Mouse (Mus musculus): ENCODE data around the gene Cyp4a29.
"Not testable (repeated sequence)": the region's sequence is repeated elsewhere in the genome, so short reads cannot be mapped to it uniquely, and the experiment has no call there.

Cyp4a29 gene

GRCm38 (mm10) chr4:115241784-115242183 lies at the start of gene Cyp4a29:
TSS of gene Cyp4a29 (plus strand) at chr4:115242084.
- no peak for DNase-seq (ENCODE audit: low spot score)

DNA sequence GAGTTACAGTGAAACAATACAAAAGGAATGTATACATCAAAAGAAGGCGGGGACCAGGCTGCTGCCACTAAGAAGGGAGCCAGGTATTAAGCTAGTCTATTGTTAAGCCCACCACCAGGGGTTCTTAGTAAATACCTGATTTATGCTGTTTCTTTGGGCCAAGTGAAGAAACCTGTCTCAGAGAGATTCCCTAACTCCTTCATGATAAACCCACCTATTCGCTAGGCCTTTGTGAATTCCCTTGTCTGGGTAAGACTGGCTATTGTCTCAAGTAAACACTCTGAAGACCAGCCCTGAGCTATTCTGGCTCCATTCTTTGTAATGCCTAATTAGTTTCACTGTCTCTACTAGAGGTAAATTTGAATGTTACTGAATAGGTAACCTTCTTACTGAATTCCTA lies 9.0 kb upstream of the Cyp4a29 start:
- not testable (repeated sequence) for DNase-seq (ENCODE audit: low spot score)

DNA sequence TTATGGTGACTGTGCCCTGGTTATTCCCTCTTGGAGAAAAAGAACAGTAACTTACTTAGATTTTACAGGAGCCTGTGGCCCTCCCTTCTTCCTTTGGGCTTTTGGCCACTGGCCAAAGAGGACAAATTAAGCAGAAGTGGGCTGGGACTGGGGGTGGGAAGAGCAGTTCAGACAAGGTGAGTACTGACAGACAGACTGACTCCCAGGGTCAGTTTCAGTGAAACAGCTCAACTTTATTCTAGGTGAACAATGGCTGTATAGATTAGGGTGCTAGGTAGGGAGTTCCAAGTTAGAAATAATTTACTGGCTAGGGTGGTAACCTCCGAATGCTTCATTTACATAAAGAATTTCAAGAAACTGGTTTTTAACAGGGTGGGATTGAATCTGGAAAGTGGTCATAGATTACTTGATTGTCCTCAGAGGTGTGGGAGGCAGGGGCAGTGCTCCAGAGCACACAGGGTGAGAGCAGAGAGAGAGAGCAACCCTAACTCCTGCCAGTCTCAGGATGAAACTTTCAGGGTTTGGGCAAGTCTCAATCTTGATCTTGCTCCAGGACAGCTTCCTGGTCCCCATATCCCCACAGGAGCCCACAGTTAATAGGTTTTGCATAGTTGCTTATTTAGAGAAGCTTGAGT lies 5.3 kb upstream of the Cyp4a29 start:
- DNase-seq (ENCODE audit: low spot score), result no peak

GRCm38 (mm10) chr4:115264687-115265569 lies 23.0 kb downstream of the Cyp4a29 start:
- not testable (repeated sequence) for DNase-seq (ENCODE audit: low spot score)

DNA sequence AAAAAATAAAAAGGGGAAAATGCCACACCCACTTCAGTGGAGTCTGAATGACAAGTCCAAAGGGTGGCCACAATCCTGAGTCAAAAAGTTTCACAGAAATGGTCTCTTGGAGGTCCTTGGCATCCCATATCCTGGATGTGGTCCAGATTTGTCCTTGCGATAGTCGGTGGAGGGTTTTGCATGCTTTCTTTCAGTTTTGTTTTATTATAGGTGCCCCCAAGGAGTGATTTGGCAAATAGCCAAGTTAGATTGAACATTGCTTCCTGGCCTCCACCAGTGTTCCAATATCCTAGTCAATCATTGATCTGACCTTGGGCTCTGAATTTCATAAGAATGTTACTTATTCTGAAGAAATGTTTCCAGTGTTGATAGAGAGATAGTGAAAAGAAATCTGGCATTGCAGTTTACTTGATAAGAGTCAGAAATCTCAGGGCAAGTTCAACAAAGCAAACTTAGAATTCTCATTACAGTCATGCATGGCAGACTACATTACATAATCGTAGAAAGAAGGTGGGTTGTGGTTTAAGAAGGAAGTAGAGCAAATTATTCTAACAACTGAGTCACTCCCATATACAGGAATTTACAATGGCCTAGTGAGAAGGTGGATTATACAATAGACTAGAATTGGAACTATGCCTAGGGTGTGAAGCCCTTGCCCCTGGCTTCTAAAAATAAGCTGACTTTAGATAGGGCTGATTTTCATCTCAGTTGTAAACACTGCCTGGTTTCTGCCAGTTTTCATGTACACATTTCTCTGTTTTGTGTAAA lies 36.5 kb downstream of the Cyp4a29 start:
- DNase-seq (ENCODE audit: low spot score), result not testable (repeated sequence)

GRCm38 (mm10) chr4:115280342-115280741 lies 38.5 kb downstream of the Cyp4a29 start:
- DNase-seq (ENCODE audit: low spot score), result no peak

- not testable (repeated sequence) for DNase-seq (ENCODE audit: low spot score)
Observed at GRCm38 (mm10) chr4:115280779-115281178, 38.9 kb downstream of the Cyp4a29 start.

GRCm38 (mm10) chr4:115281231-115281767 lies 39.4 kb downstream of the Cyp4a29 start:
- DNase-seq (ENCODE audit: low spot score), result not testable (repeated sequence)

- DNase-seq (ENCODE audit: low spot score), result not testable (repeated sequence)
Observed at GRCm38 (mm10) chr4:115298746-115299145, 56.9 kb downstream of the Cyp4a29 start, which contains the start of gene Cyp4a12a. TSS of gene Cyp4a12a (plus strand) at chr4:115299046.

Data from retina, embryonic 14.5 days (tissue).